Mouse (Mus musculus): Measurements from ENCODE around the gene Gm14408.
"Not testable (repeated sequence)": the region's sequence is repeated elsewhere in the genome, so short reads cannot be mapped to it uniquely, and the experiment has no call there.

Gene Gm14408

DNA sequence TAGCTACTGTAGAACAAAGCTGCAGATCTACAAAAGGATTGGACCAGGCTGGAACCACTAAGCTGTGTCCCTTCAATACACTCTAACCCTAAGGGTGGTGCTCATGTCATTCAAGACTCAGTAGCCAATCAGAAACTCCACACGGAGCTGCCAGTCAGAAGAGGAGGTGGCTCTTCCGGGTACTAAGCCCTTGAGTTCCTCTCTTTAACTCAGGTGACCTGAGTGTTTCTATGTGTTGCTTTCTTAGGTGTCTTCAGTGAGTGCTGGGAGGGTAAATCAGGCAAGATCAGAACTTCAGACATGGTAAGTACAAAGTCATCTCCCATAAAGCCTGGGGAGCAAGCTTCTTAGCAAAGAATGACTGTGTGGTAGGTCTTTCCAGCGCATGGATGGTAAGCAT lies at the start of gene Gm14408:
Gm14408 (plus strand) TSS at position 301 of the 400 bp plus-strand sequence.
- DNase-seq, result not testable (repeated sequence)

DNA sequence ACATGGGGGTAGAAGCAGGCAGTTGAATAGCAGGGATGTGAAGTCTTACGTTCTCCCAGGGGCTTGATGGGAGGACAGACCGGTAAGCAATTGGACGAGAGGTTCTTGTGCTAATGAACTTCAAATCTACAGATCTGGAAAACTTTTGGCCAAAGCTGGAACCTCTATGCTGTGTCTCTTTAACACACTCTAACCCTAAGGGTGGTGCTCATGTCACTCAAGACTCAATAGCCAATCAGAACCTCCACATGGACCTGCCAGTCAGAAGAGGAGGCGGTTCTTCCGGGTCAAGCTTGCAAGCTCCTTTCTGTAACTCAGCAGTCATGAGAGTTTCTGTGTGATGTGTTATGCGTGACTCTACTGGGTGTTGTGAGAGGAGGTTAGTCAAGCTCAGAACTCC lies 32.6 kb upstream of the Gm14408 start, which contains the start of gene Gm14295:
Gm14295 (plus strand) TSS at position 301 of the 400 bp plus-strand sequence.
- DNase-seq, result not testable (repeated sequence)

DNA sequence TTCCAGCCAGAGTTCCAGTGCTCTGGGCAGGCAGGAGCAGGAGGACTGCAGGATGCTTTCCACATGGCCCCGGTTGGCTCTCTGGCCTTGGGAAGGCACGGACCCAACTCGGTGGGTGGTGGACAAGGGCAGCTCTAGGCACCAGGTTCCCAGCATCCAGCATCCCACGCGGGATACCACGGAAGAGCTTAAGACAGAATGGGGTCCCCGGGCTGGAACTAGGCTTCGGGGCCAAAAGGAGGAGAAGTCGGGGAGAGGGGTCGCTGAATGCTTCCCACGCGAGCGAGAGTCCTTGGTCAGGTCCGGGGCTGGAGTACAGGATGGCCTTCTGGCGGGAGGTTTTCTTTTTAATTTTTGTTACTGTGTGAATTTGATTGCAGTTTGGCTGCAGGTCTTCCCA lies 32.2 kb upstream of the Gm14408 start:
- not testable (repeated sequence) for DNase-seq

All from thymus, postnatal 4 days (tissue).